Mouse (Mus musculus) forebrain, postnatal 0 days (tissue): ENCODE measurements at regions not wholly inside any gene's neighbourhood (a gene's known extent, or its start where the extent isn't known, plus 50 kb on each side); places are given as distances from the start of the nearest gene placed in this dataset.

Experiments
- ATAC-seq: fragments of 200-750 bp; cut with Nextera tagmentation; 2 replicates; pipeline ENCODE4 v1.8.0; 2017; ENCODE audit warnings: mild to moderate bottlenecking, moderate library complexity
- DNase-seq: peaks from one replicate; pipeline ENCODE4 v3.0.0-alpha.2; 2015
- H3K27ac ChIP-seq: fragments of 300-500 bp; sonication (generic); 2 replicates; pipeline ENCODE4 v1.5.1; 2014; ENCODE audit warnings: low read depth, mild to moderate bottlenecking, antibody characterized with exemption, low read length, moderate library complexity, mixed read lengths
- H3K27me3 ChIP-seq: fragments of 300-500 bp; sonication (generic); 2 replicates; pipeline ENCODE4 v1.6.1; 2014; ENCODE audit warnings: mild to moderate bottlenecking, low read length, mixed read lengths; ENCODE audit not compliant: insufficient read depth
- H3K36me3 ChIP-seq: fragments of 300-500 bp; sonication (generic); 2 replicates; pipeline ENCODE4 v1.6.1; 2014; ENCODE audit warnings: mild to moderate bottlenecking, moderate library complexity; ENCODE audit not compliant: insufficient read depth
- H3K4me1 ChIP-seq: fragments of 300-500 bp; sonication (generic); 2 replicates; pipeline ENCODE4 v1.6.1; 2014; ENCODE audit warnings: antibody characterized with exemption; ENCODE audit not compliant: insufficient read depth
- H3K4me2 ChIP-seq: fragments of 300-500 bp; sonication (generic); 2 replicates; pipeline ENCODE4 v1.6.1; 2014; ENCODE audit warnings: low read depth, mild to moderate bottlenecking, moderate library complexity
- H3K4me3 ChIP-seq: fragments of 300-500 bp; sonication (generic); 2 replicates; pipeline ENCODE4 v1.5.1; 2014; ENCODE audit warnings: low read depth, low read length, mixed read lengths
- H3K9ac ChIP-seq: fragments of 300-500 bp; sonication (generic); 2 replicates; pipeline ENCODE4 v1.6.1; 2014; ENCODE audit warnings: mild to moderate bottlenecking
- H3K9me3 ChIP-seq: fragments of 300-500 bp; sonication (generic); 2 replicates; pipeline ENCODE4 v1.6.1; 2016; ENCODE audit warnings: low read length
- CTCF ChIP-seq: sonication (generic); IDR thresholded peaks from 2 replicates; pipeline ENCODE4 v1.5.1; 2016; ENCODE audit warnings: antibody characterized with exemption, control low read depth, low read depth
- WGBS: fragments of 180-500 bp; shearing (Covaris S2); extraction: QIAGEN DNeasy Blood & Tissue Kit; methylation state at CpG from one replicate; pipeline ENCODE4 v1.1.7; 2014; 5-methylcytosine and 5-hydroxymethylcytosine counted together

DNA sequence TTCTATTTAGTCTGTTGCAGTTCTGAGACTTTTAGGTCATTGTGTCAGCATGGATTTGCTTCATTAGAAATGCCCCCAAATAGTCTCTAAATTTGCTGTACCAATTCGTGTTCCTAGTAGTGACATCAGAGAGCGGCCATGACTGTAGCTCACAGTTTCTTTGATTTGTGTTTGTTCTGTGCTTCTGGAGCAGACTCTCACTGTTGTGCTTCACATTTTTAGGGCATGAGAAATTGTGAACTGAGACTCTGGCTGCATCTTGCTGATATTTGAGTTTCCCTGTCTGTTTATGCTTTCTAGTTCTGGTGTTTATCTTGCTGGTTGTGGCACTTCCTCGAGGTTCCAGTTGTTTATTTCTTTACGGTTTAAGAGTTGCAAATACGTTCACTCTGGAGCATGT is 57.0 kb upstream of the Sox11 start:
- no peak for ATAC-seq
- Histone ChIP-seq H3K9ac (no peak overlapping the region), H3K4me2 (no peak overlapping the region), H3K9me3 (no peaks in the 10 kb centered on the region), H3K27ac (no peak overlapping the region), H3K4me1 (no peaks in the 10 kb centered on the region), H3K27me3 (no peaks in the 10 kb centered on the region), H3K36me3 (no peaks in the 10 kb centered on the region), H3K4me3 (no peak overlapping the region)
- TF ChIP-seq CTCF, result no peak
- no peak for DNase-seq
- WGBS, result 84% methylated on average over 5 of the region's 5 CpGs
